Comparison of ENCODE assay signal across 10 mouse cellular contexts in the genomic region with DNA sequence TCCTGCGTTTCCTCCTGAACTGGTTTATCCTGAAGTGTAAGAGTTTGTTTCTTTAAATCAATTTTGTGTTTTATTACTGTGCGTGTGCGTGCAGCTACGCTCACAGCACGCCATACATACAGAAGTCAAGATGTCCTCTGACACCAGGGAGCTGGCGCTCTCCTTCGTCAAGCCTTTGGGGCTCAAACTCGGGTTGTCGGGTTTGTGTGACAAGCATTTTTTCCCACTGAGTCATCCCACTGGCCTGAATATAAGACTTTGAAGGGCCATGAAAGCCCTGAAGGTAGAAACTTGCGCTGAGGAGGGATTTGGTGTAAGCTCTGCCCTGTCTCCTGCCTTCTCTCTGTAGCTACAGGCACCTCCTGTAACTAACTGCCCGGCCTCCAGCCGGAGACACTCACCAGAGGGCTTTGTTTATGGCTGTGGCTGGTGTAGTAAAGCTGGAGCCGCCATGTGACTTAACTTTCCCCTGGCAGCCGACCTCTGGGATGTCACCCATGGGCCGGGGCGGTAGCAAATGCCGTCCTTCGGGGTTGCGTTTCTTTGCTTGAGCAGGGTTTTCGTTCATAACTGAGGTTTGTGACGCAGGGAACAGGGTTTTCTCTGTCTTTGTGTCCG. TPM values are rescaled to one million over a fixed set of nuclear protein-coding genes. Genes with fewer than 3 reads are reported as not detected.
DNase-seq lines count a peak whose midpoint lies in the region; ATAC-seq lines count a peak whose summit lies in the region.
"Had no signal": no experiment of that assay in that cellular context is flagged by ENCODE, and none has a peak within 500 bp of the region (broad histone marks: within the 10 kb centered on the region; RNA-seq: fewer than 3 reads in every experiment).

No protein-coding gene starts in this region.

- H3K27ac ChIP-seq in heart, embryonic 10.5 days: peak overlapping the region; percentile 90
- peak overlapping the region; percentile 77 for H3K27ac ChIP-seq in hindbrain, embryonic 10.5 days
- H3K27ac ChIP-seq in midbrain, embryonic 11.5 days (ENCODE audit: low read depth, low read length): no peak overlapping the region

- no peak overlapping the region for H3K9ac ChIP-seq in midbrain, embryonic 11.5 days (ENCODE audit: low read length)

- H3K4me3 ChIP-seq in heart, embryonic 10.5 days: peak overlapping the region; percentile 38
- no peak overlapping the region for H3K4me3 ChIP-seq in hindbrain, embryonic 10.5 days
- no peak overlapping the region for H3K4me3 ChIP-seq in midbrain, embryonic 11.5 days (ENCODE audit: low read depth, low read length)

- no peaks in the 10 kb centered on the region for H3K27me3 ChIP-seq in heart, embryonic 10.5 days (ENCODE audit: insufficient read depth, poor library complexity, severe bottlenecking)
- H3K27me3 ChIP-seq in hindbrain, embryonic 10.5 days (ENCODE audit: insufficient read depth, poor library complexity, severe bottlenecking): no peaks in the 10 kb centered on the region
- H3K27me3 ChIP-seq in midbrain, embryonic 11.5 days (ENCODE audit: control insufficient read depth, insufficient read depth, low read length): no peaks in the 10 kb centered on the region

- peaks cover 95% of the 10 kb centered on the region for H3K4me1 ChIP-seq in heart, embryonic 10.5 days
- peaks cover 75% of the 10 kb centered on the region for H3K4me1 ChIP-seq in hindbrain, embryonic 10.5 days (replicated peaks)
- peaks cover 24% of the 10 kb centered on the region for H3K4me1 ChIP-seq in midbrain, embryonic 11.5 days (ENCODE audit: control insufficient read depth, insufficient read depth, low read length)

- 64% methylated on average over 22 of the region's 22 CpGs for WGBS in heart, embryonic 10.5 days
- WGBS in hindbrain, embryonic 10.5 days: 75% methylated on average over 22 of the region's 22 CpGs
- WGBS in midbrain, embryonic 11.5 days: 81% methylated on average over 22 of the region's 22 CpGs

- no peaks in the 10 kb centered on the region for H3K9me3 ChIP-seq in heart, embryonic 10.5 days
- no peaks in the 10 kb centered on the region for H3K9me3 ChIP-seq in hindbrain, embryonic 10.5 days
- no peaks in the 10 kb centered on the region for H3K9me3 ChIP-seq in midbrain, embryonic 11.5 days (ENCODE audit: control insufficient read depth, low read length)

- H3K4me2 ChIP-seq in midbrain, embryonic 11.5 days: no peak overlapping the region

- no peak for DNase-seq in heart, embryonic 10.5 days (ENCODE audit: low spot score)
- no peak for DNase-seq in heart, postnatal 4 days
- DNase-seq in adrenal gland, postnatal 36 days: peak; percentile 63 to 64
- no peak for DNase-seq in hindbrain, embryonic 10.5 days (ENCODE audit: low spot score)
- DNase-seq in midbrain, embryonic 11.5 days (ENCODE audit: low spot score, missing footprints): peak; percentile 86
- DNase-seq in right cerebral cortex, postnatal 14 days: no peak
- no peak for DNase-seq in layer of hippocampus, adult 8-10 months (ENCODE audit: low spot score in 2 of 2)
- no peak for DNase-seq in gastrocnemius, postnatal 4 days (ENCODE audit: low spot score in 2 of 2)
- DNase-seq: thymus, postnatal 25 days had no signal

- H3K36me3 ChIP-seq in heart, embryonic 10.5 days: peaks cover 51% of the 10 kb centered on the region
- H3K36me3 ChIP-seq in hindbrain, embryonic 10.5 days: peaks cover 46% of the 10 kb centered on the region
- no peaks in the 10 kb centered on the region for H3K36me3 ChIP-seq in midbrain, embryonic 11.5 days (ENCODE audit: control insufficient read depth, insufficient read depth, low read length)

- no peak for ATAC-seq in midbrain, embryonic 11.5 days (ENCODE audit: low FRiP score)

RNA-seq across cellular contexts. Expression of gene Cyp17a1, which starts 30.7 kb away (rescaled TPM):
- 0.40 and 1.2 TPM in 2 replicates for polyA plus RNA-seq in heart, embryonic 10.5 days (2016; fragmentation: Nextera tagmentation; extraction: Ambion mirVana)
- under 1 TPM in 1 of 2 experiments, not detected in 1; 0.23 TPM for total RNA-seq in heart, postnatal 4 days (2021)
- total RNA-seq in adrenal gland, postnatal 36 days (2021): 10 to 100 TPM in 1 of 2 experiments, 1 to 10 TPM in 1; 1.9 to 10.5 TPM
- polyA plus RNA-seq in hindbrain, embryonic 10.5 days (2016; fragmentation: Nextera tagmentation; extraction: Ambion mirVana): not detected in 2 replicates
- polyA plus RNA-seq in midbrain, embryonic 11.5 days (2014; fragmentation: Nextera tagmentation; extraction: Ambion mirVana): not detected in 2 replicates
- total RNA-seq in layer of hippocampus, adult 8-10 months (2022): not detected
- not detected for total RNA-seq in gastrocnemius, postnatal 4 days (2021)
- total RNA-seq: ES-E14 had no signal

RNA-seq across cellular contexts. Expression of gene Wbp1l, which starts 43.4 kb away (rescaled TPM):
- 53.9 and 61.8 TPM in 2 replicates for polyA plus RNA-seq in heart, embryonic 10.5 days (2016; fragmentation: Nextera tagmentation; extraction: Ambion mirVana)
- 10 to 100 TPM; 60.5 to 61.2 TPM for total RNA-seq in heart, postnatal 4 days (2021)
- 100 to 1,000 TPM; 131 to 170 TPM for total RNA-seq in adrenal gland, postnatal 36 days (2021)
- 48.2 and 54.4 TPM in 2 replicates for polyA plus RNA-seq in hindbrain, embryonic 10.5 days (2016; fragmentation: Nextera tagmentation; extraction: Ambion mirVana)
- polyA plus RNA-seq in midbrain, embryonic 11.5 days (2014; fragmentation: Nextera tagmentation; extraction: Ambion mirVana): 29.0 and 30.3 TPM in 2 replicates
- total RNA-seq in layer of hippocampus, adult 8-10 months (2022): 10 to 100 TPM; 40.2 to 43.3 (median 41.6) TPM
- 10 to 100 TPM; 52.4 to 57.2 TPM for total RNA-seq in gastrocnemius, postnatal 4 days (2021)

RNA-seq across cellular contexts. Expression of gene Borcs7, which starts 47.5 kb away (rescaled TPM):
- polyA plus RNA-seq in heart, embryonic 10.5 days (2016; fragmentation: Nextera tagmentation; extraction: Ambion mirVana): 13.7 and 17.0 TPM in 2 replicates
- total RNA-seq in heart, postnatal 4 days (2021): 10 to 100 TPM; 11.7 to 12.8 TPM
- 10 to 100 TPM; 14.4 to 16.8 TPM for total RNA-seq in adrenal gland, postnatal 36 days (2021)
- polyA plus RNA-seq in hindbrain, embryonic 10.5 days (2016; fragmentation: Nextera tagmentation; extraction: Ambion mirVana): 14.4 and 15.7 TPM in 2 replicates
- polyA plus RNA-seq in midbrain, embryonic 11.5 days (2014; fragmentation: Nextera tagmentation; extraction: Ambion mirVana): 15.3 and 16.2 TPM in 2 replicates
- 10 to 100 TPM; 20.2 to 22.6 (median 21.2) TPM for total RNA-seq in layer of hippocampus, adult 8-10 months (2022)
- total RNA-seq in gastrocnemius, postnatal 4 days (2021): 10 to 100 TPM; 12.5 to 12.6 TPM

Comparison
In these comparisons a context has a peak if more than half of its experiments do, and no peak if none do; other contexts are left out.
1. DNase-seq: peak in adrenal gland, postnatal 36 days (2 of 2) and midbrain, embryonic 11.5 days (single experiment); none in heart, embryonic 10.5 days (single experiment), heart, postnatal 4 days (single experiment), hindbrain, embryonic 10.5 days (single experiment), right cerebral cortex, postnatal 14 days (single experiment), layer of hippocampus, adult 8-10 months (0 of 2) and gastrocnemius, postnatal 4 days (0 of 2).